Mouse (Mus musculus) cerebral cortex, adult 2 months (tissue): ENCODE data around the gene Cacng1.

ENCODE experiments used
- WGBS: fragments of 180-500 bp; shearing (Covaris S2); methylation state at CpG from one replicate; pipeline ENCODE4 v1.1.7; 2018; 5-methylcytosine and 5-hydroxymethylcytosine counted together

The Cacng1 gene

DNA sequence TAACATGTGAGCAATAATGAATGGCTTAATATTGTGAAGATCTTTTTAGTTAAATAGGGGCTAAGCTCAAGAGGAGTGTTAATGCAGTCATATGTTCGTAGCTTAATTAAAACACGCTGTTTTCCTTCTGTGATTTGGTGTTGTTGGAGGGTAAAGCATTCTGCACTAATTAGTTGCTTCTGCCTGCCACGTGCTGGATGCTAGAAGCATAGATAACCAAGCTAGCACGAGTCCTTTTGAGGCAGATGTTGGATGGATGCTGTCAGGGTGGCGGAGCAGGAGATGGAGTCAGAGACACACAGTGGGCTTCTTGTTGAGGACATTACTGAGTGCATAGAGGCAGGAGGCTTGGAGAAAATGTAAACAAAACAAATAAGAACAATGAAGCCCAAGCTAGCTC is 59.2 kb downstream of the Cacng1 start:
- 77% methylated on average over 5 of the region's 5 CpGs for WGBS

DNA sequence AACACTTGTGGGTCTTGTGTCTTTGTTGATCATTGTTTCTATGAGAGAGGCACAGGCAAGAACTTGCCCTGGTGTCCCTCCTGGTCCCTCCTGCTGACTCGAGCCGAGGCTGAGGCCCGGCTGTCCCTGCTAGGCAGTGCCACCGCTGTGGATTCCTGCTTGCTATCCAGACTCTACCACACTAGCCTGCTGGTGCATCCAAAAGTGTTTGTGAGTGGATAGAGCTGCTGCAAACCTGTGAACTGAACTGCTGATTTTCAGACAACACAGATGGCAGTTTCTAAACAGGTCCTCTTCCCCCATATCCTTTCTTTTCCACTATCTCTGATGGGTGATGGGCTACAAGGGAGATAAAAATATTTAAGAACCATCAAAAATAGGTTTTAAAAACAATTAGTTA is 60.8 kb downstream of the Cacng1 start:
- 63% methylated on average over 4 of the region's 4 CpGs for WGBS
